Mouse (Mus musculus): ENCODE measurements around the gene Gas7. TPM values are rescaled to one million over a fixed set of nuclear protein-coding genes. Genes with fewer than 3 reads are reported as not detected.

Gene Gas7
- polyA plus RNA-seq, 1 experiment: 3.4 TPM

DNA sequence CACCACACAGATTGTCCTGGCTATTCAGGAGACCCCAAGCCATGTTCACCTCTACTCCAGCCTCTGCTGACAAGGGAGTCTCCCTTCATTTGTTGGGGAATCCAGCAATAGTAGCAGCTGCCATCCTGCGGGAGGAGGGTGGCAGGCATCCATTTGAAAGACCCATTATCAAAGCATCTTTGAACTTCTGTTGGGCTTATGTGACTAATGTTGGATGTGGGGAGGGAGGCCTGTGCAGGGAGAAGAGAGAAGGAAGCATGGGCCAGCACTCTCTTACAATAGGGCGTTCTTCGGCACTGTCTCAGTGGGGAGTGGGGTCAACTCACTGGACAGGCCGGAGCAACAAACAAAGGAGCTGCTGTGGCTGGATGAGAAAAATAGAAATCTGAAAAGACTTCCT is 110.3 kb downstream of the Gas7 start:
- DNase-seq (ENCODE audit: low read depth, low spot score): no peak
- 95% methylated on average over 4 of the region's 4 CpGs for WGBS

DNA sequence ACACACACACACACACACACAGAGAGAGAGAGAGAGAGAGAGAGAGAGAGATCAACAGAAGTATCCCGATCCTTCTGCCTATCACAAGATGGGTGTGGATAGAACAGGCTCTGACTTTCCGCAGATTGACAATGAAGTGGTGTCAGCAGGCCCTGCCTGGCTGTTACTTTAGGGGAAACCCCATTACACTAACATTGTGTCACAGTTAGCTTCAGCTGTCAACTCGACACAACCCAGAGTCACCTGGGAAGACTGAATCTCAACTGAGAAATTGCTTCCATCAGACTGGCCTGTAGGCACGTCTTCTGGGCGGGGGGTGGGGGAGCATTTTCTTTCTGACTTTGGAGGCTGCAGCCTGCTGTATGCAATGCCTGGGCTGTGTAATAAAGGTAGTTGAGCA is 111.5 kb downstream of the Gas7 start:
- DNase-seq (ENCODE audit: low read depth, low spot score): no peak
- WGBS: 72% methylated on average over 5 of the region's 5 CpGs

DNA sequence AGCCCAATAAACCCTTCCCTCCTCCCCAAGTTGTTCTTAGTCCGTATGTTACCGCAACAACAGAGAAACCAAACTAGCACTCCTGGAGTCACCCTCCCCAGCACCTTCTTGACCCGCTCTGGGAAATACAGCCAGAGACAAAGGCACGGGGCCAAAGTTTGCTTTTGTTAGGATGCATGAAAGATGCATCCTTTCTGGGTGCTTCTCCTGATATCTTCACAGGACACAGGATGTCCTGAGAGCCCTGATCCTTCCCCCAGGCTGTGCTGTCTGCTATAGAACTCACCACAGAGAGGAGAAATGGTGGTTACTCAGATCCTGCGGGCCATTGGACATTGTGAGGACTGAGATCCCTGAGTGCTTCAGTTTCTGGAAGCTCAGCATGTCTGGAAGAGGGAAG is 111.9 kb downstream of the Gas7 start:
- DNase-seq (ENCODE audit: low read depth, low spot score): no peak
- 66% methylated on average over 5 of the region's 5 CpGs for WGBS

DNA sequence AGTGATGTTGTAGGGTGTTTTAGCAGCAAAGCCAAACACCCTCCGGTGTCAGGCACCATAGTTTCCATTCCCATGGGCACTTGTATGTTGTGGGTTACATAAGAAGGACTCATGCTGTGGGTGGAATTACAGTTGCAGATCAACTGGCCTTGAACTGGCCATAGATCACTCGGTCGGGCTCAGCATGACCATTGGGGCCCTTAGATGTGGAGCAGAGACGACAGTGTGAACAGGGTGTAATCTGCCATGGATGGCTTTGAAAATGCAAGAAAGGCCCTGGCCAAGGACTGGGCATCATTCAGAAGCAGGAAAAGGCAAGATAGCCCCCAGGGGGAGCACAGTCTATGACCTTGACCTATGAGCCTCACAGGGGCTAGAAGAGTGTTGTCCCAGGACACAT is 112.8 kb downstream of the Gas7 start:
- DNase-seq (ENCODE audit: low read depth, low spot score): no peak
- 95% methylated on average over 4 of the region's 4 CpGs for WGBS

DNA sequence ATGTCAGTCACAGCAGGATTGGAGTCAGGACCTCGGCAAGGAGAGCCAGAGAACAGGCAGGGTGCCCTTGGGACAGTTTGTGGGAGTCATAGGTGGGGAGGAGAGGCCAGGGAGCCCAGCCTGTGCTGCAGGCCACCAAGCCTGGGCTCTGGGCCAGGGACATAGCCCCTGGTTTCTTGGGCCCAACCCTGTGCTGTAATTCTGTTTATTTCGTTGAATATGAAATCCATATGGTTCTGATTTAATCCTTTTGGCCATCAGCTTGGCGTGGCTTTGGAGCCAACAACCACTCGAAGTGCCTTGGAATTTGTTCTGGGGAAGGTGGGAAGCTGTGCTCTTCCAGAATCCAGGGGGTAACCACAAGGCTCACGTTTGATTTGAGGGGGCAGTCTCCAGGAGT is 113.6 kb downstream of the Gas7 start:
- DNase-seq (ENCODE audit: low read depth, low spot score): no peak
- WGBS: 69% methylated on average over 5 of the region's 5 CpGs

DNA sequence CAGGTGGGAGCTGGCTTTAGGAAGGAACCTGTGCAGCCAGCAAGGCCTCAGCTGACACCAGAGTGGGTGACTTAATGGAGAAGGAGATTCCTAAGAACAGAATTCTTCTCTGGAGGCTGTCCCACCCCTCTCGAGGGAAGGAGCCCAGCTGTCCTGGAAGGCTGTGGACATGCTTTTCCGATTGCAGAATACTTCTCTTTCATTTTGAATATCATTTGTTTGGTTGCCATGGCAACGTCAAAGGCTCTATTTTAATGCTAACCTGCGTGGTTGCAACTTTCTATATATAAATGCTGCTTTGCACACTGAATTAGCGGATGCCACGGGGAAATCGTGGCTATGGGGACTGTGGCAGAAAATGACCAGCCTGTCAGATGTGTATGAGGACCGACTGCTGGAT is 115.7 kb downstream of the Gas7 start:
- DNase-seq (ENCODE audit: low read depth, low spot score): no peak
- WGBS: 56% methylated on average over 8 of the region's 8 CpGs

DNA sequence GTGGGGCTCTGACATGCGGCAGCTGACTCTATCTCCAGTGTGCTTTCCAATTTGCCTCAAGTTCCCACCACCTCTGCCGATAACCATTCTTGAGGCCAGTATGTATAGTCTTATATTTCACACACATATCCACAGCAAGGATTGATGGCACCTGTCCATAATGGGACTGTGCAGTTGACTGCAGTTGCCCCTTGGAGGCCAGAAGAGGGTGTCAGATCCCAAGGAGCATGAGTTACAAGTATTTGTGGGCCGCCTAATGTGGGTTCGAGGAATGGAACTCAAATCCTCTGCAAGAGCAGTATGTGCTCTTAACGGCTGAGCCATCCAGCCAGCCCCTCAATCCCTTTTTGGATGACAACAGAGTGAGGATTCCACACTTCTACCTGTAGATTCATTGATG is 119.1 kb downstream of the Gas7 start:
- 92% methylated on average over 5 of the region's 5 CpGs for WGBS
- DNase-seq (ENCODE audit: low read depth, low spot score): no peak

DNA sequence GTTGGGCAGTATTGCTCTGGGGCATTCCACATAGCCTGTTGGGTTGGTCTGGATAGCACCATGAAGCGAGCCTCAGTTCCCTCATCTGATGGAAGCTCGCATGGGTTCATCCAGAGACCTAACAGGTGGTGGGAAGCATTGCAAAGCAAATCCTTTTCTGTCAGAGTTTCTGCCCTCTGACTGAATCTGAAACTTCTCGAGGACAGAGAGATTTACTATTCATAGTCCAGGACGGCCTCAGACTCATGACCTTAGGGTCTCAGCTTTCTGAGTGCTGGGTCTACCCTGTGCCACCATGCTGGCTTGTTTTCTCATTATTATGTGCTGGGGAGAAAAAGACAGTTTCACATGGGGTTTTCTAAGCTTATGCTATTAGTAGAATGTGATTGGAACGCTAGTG is 122.2 kb downstream of the Gas7 start:
- DNase-seq (ENCODE audit: low read depth, low spot score): no peak
- 75% methylated on average over 5 of the region's 5 CpGs for WGBS

DNA sequence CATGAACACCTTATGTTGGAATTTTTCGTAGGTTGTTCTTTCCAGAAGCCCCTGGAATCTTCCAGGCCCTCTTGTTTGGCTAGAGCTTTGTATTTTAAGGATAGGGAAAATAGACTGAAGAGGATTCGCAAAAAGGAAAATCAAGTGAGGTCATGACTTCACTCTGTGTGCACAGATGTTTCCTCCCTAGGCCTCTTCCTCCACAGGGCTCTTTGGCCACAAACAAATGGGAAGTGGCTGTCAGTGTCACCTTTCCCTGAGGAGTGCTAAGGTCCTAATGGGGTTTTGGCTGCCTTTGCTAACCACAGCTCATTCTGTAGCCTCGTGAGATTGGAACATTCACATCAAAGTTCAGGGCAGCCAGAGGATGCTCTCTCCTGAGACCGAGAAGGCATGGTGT is 122.8 kb downstream of the Gas7 start:
- WGBS: 66% methylated on average over 4 of the region's 4 CpGs
- DNase-seq (ENCODE audit: low read depth, low spot score): no peak

DNA sequence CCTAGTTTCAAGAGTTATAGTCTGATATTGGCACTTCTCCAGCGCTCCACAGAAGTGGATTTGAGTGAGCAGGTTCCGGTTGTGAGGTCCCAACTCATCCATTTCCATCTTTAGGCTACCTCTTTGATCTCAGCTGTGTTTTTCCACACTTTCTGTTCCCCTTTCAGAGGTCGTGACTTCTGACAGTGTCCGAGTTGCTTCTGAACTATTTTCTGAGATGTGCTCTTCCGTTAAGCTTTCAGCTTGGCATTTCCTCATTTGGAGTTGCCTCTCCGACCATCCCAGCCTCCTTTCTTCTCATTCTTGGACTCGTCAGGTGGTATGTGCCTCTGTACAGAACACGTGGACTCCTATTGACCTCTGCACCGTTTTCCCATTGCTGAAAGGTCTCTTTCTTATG is 123.9 kb downstream of the Gas7 start:
- DNase-seq (ENCODE audit: low read depth, low spot score): no peak
- 80% methylated on average over 9 of the region's 9 CpGs for WGBS

DNA sequence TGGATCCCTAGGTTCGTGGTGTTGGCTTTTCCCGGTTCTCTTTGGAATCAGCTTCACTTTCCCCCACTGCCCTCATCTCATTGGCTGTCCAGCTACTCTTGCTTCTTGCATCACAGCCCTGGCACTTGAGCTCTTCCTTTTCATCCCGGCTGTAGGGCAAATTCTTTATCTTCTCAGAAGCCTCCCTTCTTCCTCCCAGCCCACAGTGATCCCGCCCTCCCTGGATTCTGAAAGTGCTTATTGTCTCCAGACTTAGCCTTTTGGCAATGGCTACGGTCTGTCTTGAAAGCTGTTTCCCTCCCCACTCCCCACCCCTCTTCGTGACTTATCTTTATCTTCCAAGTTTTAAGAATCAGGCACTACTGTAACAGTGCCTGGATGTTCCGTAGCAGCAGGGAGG is 126.3 kb downstream of the Gas7 start:
- DNase-seq (ENCODE audit: low read depth, low spot score): no peak
- 27% methylated on average over 7 of the region's 7 CpGs for WGBS

DNA sequence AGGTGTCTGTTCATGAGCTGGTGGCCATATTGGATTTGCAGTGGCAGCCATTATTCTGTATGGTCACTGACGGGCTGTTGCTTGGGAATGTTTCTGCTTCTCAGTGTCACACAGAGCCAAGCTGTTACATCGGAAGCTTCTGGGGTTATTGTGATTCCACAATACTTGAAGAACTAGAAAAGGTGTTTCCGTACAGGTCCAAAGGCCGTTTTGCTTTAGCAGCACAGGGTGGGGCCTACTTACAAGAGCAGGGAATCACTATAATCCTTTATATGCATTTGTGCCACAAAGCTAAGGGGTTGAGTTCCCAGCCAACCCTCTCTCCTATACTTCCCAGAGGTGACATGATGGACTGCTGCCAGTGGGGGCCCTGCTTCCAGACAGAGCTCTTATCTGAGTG is 127.3 kb downstream of the Gas7 start:
- DNase-seq (ENCODE audit: low read depth, low spot score): peak; percentile 36
- 32% methylated on average over 4 of the region's 4 CpGs for WGBS

DNA sequence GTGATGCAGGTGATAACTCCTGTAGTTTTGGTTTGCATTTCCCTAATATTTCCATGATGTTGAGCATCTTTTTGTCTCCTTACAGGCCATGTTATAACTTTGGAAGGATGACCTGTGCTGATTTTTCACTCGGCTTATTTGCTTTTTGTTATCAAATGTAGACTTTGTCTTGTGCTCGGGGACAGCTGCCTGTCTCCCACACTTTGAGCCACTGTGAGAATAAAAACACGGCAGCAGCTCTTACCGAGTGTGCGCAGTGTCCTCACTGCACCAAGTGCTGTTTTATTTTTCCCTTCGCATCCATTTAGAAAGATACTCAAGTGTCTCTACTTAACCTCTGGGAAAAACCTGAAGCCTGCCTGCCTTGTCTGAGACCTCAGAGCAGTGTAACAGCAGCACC is 129.8 kb downstream of the Gas7 start:
- WGBS: 79% methylated on average over 6 of the region's 6 CpGs
- no peak for DNase-seq (ENCODE audit: low read depth, low spot score)

DNA sequence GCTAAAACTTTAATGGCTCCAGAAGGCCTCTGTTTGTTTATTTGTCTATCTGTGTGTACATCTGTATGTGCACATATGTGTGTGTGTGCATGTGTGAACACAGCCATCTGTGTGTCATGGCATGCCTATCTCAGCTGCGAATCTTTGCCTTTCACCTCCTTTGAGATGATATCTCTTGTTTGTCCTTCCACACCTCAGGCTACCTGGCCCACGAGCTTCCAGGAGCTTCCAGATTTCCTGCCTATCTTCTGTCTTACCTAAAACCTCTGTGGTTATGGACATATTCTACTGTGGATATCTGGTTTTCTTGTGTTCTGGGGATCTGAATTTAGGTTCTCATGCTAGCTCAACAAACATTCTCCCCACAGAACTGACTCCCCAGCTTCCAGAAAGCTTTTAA is 130.4 kb downstream of the Gas7 start:
- 76% methylated on average over 2 of the region's 2 CpGs for WGBS
- DNase-seq (ENCODE audit: low read depth, low spot score): no peak

DNA sequence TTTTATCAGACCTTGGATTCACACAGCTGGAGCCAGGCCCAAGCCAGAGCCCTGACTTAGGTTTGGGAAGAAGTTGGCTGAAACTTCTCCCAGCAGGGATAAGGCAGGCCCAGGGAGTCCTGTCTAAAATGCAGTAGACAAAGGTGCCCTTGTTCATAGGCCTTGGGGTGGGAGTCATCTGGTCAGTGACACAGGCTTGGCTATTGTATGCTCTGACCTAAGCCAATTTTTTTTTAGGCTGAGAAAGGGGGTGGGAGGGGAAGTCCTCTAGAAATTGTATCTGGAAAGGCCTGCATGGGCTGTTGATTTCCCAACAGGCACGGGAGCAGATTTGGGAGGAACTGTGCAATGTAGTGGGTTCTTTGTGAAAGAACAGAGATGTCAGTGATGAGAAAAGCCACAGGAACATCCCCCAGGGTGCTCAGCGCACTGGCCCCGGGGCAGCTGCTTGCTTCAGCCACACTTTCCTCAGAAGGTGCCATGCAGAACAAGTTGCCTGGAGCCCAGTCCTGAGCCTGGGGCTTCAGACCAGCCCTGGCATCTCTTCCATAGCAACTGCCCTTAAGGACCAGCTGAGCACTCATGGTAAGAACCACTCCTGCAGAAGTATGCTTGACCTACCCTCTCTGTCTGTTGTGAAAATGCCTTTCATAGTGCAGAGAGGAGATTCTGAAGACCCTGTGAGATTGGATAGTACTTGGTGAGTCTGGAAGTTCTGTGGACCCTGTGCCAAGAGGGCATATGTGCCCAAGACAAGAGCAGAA is 131.2 kb downstream of the Gas7 start:
- WGBS: 76% methylated on average over 3 of the region's 3 CpGs

DNA sequence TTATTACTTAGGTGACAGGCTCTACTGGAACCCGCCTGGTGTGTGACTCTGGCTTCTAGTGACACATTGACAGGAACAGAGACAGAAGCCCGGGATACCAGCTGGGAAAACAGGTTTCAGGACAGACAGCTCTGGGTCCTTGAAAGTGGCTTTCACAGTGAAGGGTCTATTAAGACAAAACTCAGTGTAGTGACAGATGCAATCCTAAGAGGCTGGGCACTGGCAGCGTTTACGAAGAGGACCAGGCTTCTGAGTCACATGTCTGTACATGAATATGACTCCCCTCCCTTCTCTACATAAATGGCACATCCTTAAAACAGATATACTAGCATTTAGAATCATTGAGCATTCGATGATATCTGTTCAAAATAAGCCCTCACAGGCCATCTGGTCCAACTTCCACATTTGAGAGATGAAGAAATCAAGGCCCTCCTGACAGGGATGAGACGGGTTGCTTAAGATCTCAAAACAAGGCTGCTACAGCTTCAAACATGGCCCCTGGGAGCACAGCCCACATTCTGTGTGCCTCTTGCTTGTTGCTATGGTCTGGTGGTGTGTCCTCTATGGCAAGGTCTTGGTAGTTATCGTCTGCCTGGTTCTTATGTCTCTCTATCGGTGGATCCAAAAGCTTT is 133.1 kb downstream of the Gas7 start:
- DNase-seq (ENCODE audit: low read depth, low spot score): no peak
- 72% methylated on average over 8 of the region's 8 CpGs for WGBS

More for the DNA sequence above, 131.2 kb downstream of the Gas7 start:
- no peak for DNase-seq (ENCODE audit: low read depth, low spot score)

DNA sequence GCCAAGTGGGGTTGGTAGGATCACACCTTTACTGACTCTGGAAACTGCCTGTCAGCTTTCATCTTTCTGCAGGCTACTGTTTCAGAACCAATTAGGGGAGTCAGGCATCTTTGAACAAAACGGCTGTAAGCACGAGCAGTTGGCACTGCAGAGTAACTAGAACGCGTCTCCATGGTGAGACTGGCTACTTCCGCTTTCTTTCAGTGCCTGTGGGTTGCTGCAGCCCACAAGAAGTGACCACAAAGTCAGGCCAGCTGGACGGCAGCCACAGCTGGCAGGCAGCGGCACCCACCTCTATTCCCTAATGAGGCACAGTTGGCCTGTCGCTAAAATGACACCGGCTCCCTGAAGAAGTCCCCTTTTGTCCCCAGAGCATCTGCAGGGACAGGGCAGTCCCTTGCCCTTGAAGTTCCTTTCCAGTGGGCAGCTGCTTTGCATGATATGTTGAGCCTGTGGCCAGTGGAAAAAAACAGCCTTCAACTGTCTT is 133.6 kb downstream of the Gas7 start:
- 55% methylated on average over 9 of the region's 9 CpGs for WGBS
- DNase-seq (ENCODE audit: low read depth, low spot score): no peak

DNA sequence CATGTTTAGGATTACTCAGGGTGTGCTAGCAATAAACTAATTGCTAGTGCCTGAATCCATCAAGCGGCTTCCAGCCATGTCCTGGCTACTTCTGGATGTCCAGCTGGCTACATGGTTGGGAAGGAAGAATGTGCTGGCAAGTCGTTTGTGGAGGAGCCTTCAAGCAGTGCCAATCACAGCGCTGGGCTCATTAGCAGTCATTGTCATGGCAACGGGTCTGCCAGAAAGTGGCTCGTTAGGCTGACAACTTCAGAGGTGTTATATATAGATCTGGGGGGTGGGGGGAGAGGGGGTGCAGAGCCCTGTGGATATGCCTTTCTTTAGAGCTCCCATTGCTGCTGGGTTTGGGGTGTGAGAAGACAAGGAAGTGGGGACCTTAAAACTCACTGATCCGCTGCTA is 141.0 kb downstream of the Gas7 start:
- no peak for DNase-seq (ENCODE audit: low read depth, low spot score)
- 66% methylated on average over 6 of the region's 6 CpGs for WGBS

DNA sequence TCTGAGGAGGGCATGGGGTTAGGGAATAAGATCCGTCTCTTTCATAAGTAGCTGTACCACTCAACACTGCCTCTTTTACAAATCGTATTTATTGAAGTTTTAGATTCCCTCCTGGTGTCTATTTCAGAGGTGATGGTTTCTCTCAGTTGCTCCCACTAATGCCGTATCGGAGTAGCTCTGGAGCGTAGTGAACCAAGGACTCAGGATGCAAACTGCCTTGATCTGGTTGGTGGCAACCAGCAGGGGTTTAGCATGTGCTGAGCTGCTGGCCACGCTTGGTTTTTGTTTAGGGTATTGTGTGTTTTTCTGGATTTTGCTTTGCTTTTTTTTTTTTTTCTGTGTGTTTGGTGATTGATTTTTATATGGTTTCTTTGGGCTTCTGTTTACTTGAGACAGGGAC is 141.6 kb downstream of the Gas7 start:
- DNase-seq (ENCODE audit: low read depth, low spot score): no peak

DNA sequence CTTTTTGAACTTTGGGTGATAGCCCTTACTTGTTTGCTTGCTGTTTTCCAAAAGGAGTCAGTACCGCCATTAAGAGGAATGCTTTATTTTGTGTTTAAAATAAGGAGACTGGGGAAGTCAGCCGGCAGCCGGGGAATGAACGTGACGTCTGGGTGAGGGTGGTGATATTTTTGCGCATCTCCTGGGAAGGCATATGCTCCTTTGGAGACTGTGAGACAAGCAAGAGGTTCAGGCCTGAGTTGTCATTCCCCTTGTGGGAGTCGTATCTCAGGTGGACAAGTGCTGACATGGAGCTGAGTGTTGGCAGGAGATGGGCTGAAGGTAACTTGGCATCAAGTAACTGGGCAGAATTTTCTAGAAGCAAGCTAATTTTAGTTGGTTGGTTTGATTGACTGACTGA is 142.2 kb downstream of the Gas7 start:
- no peak for DNase-seq (ENCODE audit: low read depth, low spot score)
- WGBS: 82% methylated on average over 7 of the region's 7 CpGs

More for the DNA sequence above, 141.6 kb downstream of the Gas7 start:
- WGBS: 92% methylated on average over 6 of the region's 6 CpGs

DNA sequence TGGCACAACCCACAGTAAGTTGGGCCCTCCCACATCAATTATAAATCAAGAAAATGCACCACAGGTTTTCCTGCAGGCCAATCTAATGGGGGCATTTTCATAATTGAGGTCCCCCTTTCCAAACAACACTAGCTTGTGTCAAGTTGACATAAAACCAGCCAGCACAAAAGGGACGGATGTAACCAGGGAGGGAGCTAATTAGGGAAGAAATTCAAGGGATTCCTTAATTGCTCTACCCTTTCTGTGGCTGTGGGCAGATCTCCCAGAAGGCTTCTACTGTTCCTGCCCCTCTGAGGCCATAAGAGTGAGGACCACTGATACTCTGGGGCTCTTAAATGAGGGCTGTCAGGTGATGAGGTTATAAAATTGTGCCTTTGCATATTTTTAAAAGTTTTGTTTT is 143.9 kb downstream of the Gas7 start:
- WGBS: 71% methylated on average over 1 of the region's 1 CpGs
- DNase-seq (ENCODE audit: low read depth, low spot score): no peak

All from large intestine, adult 2 months (tissue).